Mouse (Mus musculus) heart, embryonic 11.5 days (tissue): ENCODE results near the gene Pex6. TPM values are rescaled to one million over a fixed set of nuclear protein-coding genes. Genes with fewer than 3 reads are reported as not detected.
"Not testable (repeated sequence)": the region's sequence is repeated elsewhere in the genome, so short reads cannot be mapped to it uniquely, and the experiment has no call there.

ENCODE experiments used
- ATAC-seq: fragments of 200-750 bp; cut with Nextera tagmentation; replicated peaks from 2 replicates; pipeline ENCODE4 v1.8.0; 2017; ENCODE audit warnings: moderate library complexity; ENCODE audit not compliant: insufficient number of reproducible peaks, low FRiP score, low TSS enrichment
- H3K27ac ChIP-seq: fragments of 300-500 bp; sonication (generic); 2 replicates; pipeline ENCODE4 v1.5.1; 2014; ENCODE audit warnings: mild to moderate bottlenecking, low read depth, low read length
- H3K27me3 ChIP-seq: fragments of 300-500 bp; sonication (generic); 2 replicates; pipeline ENCODE4 v1.6.1; 2014; ENCODE audit warnings: mild to moderate bottlenecking, low read length, mixed read lengths; ENCODE audit not compliant: control insufficient read depth, insufficient read depth
- H3K36me3 ChIP-seq: fragments of 300-500 bp; sonication (generic); 2 replicates; pipeline ENCODE4 v1.6.1; 2014; ENCODE audit warnings: mild to moderate bottlenecking, low read length, moderate library complexity, mixed read lengths; ENCODE audit not compliant: control insufficient read depth, insufficient read depth
- H3K4me1 ChIP-seq: fragments of 300-500 bp; sonication (generic); 2 replicates; pipeline ENCODE4 v1.6.1; 2014; ENCODE audit warnings: low read length; ENCODE audit not compliant: control insufficient read depth, insufficient read depth
- H3K4me2 ChIP-seq: fragments of 300-500 bp; sonication (generic); 2 replicates; pipeline ENCODE4 v1.6.1; 2014; ENCODE audit warnings: mild to moderate bottlenecking, moderate library complexity
- H3K4me3 ChIP-seq: fragments of 300-500 bp; sonication (generic); 2 replicates; pipeline ENCODE4 v1.5.1; 2014; ENCODE audit warnings: low read depth, low read length
- H3K9ac ChIP-seq: fragments of 300-500 bp; sonication (generic); 2 replicates; pipeline ENCODE4 v1.6.1; 2014; ENCODE audit warnings: mild to moderate bottlenecking, low read depth, low read length, moderate library complexity
- H3K9me3 ChIP-seq: fragments of 300-500 bp; sonication (generic); replicated peaks from 2 replicates; pipeline ENCODE4 v1.6.1; 2016; ENCODE audit warnings: low read length; ENCODE audit not compliant: control insufficient read depth
- WGBS: fragments of 180-500 bp; shearing (Covaris S2); extraction: QIAGEN DNeasy Blood & Tissue Kit; methylation state at CpG from one replicate; pipeline ENCODE4 v1.1.7; 2014; ENCODE audit not compliant: insufficient replicate concordance; 5-methylcytosine and 5-hydroxymethylcytosine counted together
- polyA plus RNA-seq: library from polyadenylated mRNA; unstranded; fragments of >200 nt; fragmentation: Nextera tagmentation; extraction: Ambion mirVana; gene quantifications from 2 replicates; pipeline ENCODE4 v1.2.1, GENCODE M21; 2014

Gene Pex6
- polyA plus RNA-seq, 1 experiment from 2014 or later: 9.0 TPM

- peak overlapping the region; percentile 75 for H3K4me2 ChIP-seq
- 30% methylated on average over 16 of the region's 16 CpGs for WGBS
- ATAC-seq: no peak; the same call in 1 of the 2 replicates
- H3K9me3 ChIP-seq: no peaks in the 10 kb centered on the region; the same call in 1 of the 2 replicates
- H3K27ac ChIP-seq: peak overlapping the region; percentile 74
- H3K36me3 ChIP-seq: no peaks in the 10 kb centered on the region
- H3K9ac ChIP-seq: peak overlapping the region; percentile 77
- no peaks in the 10 kb centered on the region for H3K27me3 ChIP-seq
- peak overlapping the region; percentile 67 for H3K4me3 ChIP-seq
- H3K4me1 ChIP-seq: peaks cover 7% of the 10 kb centered on the region
Measured at GRCm38 (mm10) chr17:46751056-46751793, 40.0 kb downstream of the Pex6 start.

- H3K4me1 ChIP-seq: peaks cover 7% of the 10 kb centered on the region
- 1% methylated on average over 57 of the region's 58 CpGs for WGBS
- peak; percentile 98 for ATAC-seq
- H3K27me3 ChIP-seq: no peaks in the 10 kb centered on the region
- H3K4me3 ChIP-seq: peak within 1 kb of the TSS; percentile 67
- H3K27ac ChIP-seq: peak within 1 kb of the TSS; percentile 74
- H3K4me2 ChIP-seq: peak within 1 kb of the TSS; percentile 75
- no peaks in the 10 kb centered on the region for H3K36me3 ChIP-seq
- no peaks in the 10 kb centered on the region; the same call in 1 of the 2 replicates for H3K9me3 ChIP-seq
- peak within 1 kb of the TSS; percentile 77 for H3K9ac ChIP-seq
Measured at GRCm38 (mm10) chr17:46751794-46752556, 40.7 kb downstream of the Pex6 start, which contains the start of gene Cnpy3. Gene Cnpy3, minus strand, starts transcription at chr17:46752214.

- ATAC-seq: no peak
- Histone ChIP-seq H3K9me3 (no peaks in the 10 kb centered on the region; the same call in 1 of the 2 replicates), H3K4me2 (no peak overlapping the region), H3K9ac (no peak overlapping the region), H3K36me3 (no peaks in the 10 kb centered on the region), H3K4me3 (no peak overlapping the region), H3K4me1 (no peaks in the 10 kb centered on the region), H3K27ac (no peak overlapping the region), H3K27me3 (peaks cover 2% of the 10 kb centered on the region; the same call in 1 of the 2 replicates)
- WGBS: 80% methylated on average over 12 of the region's 12 CpGs
Measured at GRCm38 (mm10) chr17:46758753-46759152, 47.5 kb downstream of the Pex6 start.

GRCm38 (mm10) chr17:46763544-46763943, 52.3 kb downstream of the Pex6 start, which contains the start of gene Ptcra:
Gene Ptcra, minus strand, starts transcription at chr17:46763712.
- Histone ChIP-seq H3K36me3 (no peaks in the 10 kb centered on the region), H3K4me2 (no peak within 1 kb of the TSS), H3K9ac (no peak within 1 kb of the TSS), H3K27me3 (peaks cover 3% of the 10 kb centered on the region; the same call in 1 of the 2 replicates), H3K4me3 (no peak within 1 kb of the TSS), H3K4me1 (no peaks in the 10 kb centered on the region), H3K27ac (no peak within 1 kb of the TSS), H3K9me3 (no peaks in the 10 kb centered on the region)
- 0 out of 2 replicates have a peak, but pooled peaks have one; percentile 35 for ATAC-seq
- 52% methylated on average over 2 of the region's 2 CpGs for WGBS

- H3K36me3 ChIP-seq, H3K4me1 ChIP-seq, H3K4me3 ChIP-seq, H3K27me3 ChIP-seq, H3K4me2 ChIP-seq, H3K9me3 ChIP-seq, ATAC-seq, H3K27ac ChIP-seq, H3K9ac ChIP-seq: not testable (repeated sequence)
- 61% methylated on average over 8 of the region's 9 CpGs for WGBS
Measured at GRCm38 (mm10) chr17:46764916-46765315, 53.7 kb downstream of the Pex6 start.

- no peak for ATAC-seq
- Histone ChIP-seq H3K4me2 (no peak overlapping the region), H3K4me1 (peaks cover 4% of the 10 kb centered on the region; the same call in 1 of the 2 replicates), H3K9ac (no peak overlapping the region), H3K36me3 (no peaks in the 10 kb centered on the region), H3K4me3 (no peak overlapping the region), H3K9me3 (no peaks in the 10 kb centered on the region), H3K27me3 (peaks cover 3% of the 10 kb centered on the region; the same call in 1 of the 2 replicates), H3K27ac (no peak overlapping the region)
- WGBS: 56% methylated on average over 8 of the region's 8 CpGs
Measured at GRCm38 (mm10) chr17:46767868-46768267, 56.6 kb downstream of the Pex6 start.

- no peaks in the 10 kb centered on the region for H3K9me3 ChIP-seq
- no peak for ATAC-seq
Measured at GRCm38 (mm10) chr17:46770546-46770945, 59.3 kb downstream of the Pex6 start.

GRCm38 (mm10) chr17:46771025-46771424, 59.8 kb downstream of the Pex6 start:
- H3K4me2 ChIP-seq: no peak overlapping the region

More at GRCm38 (mm10) chr17:46770546-46770945, 59.3 kb downstream of the Pex6 start:
- Histone ChIP-seq H3K4me3 (no peak overlapping the region), H3K4me2 (no peak overlapping the region), H3K27ac (no peak overlapping the region), H3K4me1 (peaks cover 7% of the 10 kb centered on the region), H3K9ac (peak overlapping the region; percentile 28; the same call in 1 of the 2 replicates), H3K36me3 (peaks cover 4% of the 10 kb centered on the region), H3K27me3 (no peaks in the 10 kb centered on the region)
- WGBS: 86% methylated on average over 11 of the region's 11 CpGs

More at GRCm38 (mm10) chr17:46771025-46771424, 59.8 kb downstream of the Pex6 start:
- H3K36me3 ChIP-seq: peaks cover 9% of the 10 kb centered on the region
- H3K4me3 ChIP-seq: no peak overlapping the region
- WGBS: 87% methylated on average over 4 of the region's 4 CpGs
- no peaks in the 10 kb centered on the region for H3K27me3 ChIP-seq
- H3K4me1 ChIP-seq: peaks cover 7% of the 10 kb centered on the region
- no peak overlapping the region for H3K9ac ChIP-seq
- H3K9me3 ChIP-seq: no peaks in the 10 kb centered on the region
- H3K27ac ChIP-seq: no peak overlapping the region
- ATAC-seq: no peak
